Mouse (Mus musculus) cerebellum, postnatal 25 days (tissue): ENCODE results near the gene Wwc2.
"Not testable (repeated sequence)": the region's sequence is repeated elsewhere in the genome, so short reads cannot be mapped to it uniquely, and the experiment has no call there.

Source experiments
- DNase-seq, 2 experiments: peaks; one replicate each; pipeline ENCODE4 v3.0.0; 2021; ENCODE audit warnings: mixed read lengths in 2 of 2

Wwc2 gene

DNA sequence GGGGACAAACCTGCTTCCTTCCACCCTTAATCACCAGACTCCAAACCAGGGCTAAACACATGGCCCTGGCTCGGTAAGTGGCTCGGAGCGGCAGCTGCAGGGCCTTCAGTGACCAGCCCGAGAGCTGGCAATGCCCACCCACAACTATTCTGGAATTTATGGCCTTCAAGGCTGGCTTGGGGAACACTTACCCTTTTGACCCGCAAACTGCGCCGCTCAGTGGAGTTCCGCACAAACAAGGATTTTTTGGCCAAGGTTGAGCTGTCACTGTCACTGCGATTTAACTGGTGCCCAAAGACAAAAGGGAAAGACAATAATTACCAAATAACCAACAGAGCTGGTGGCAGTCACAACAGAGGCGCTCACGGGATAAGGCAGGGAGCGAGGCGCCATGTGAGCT is 144.8 kb downstream of the Wwc2 start:
- DNase-seq: no peak

- no peak for DNase-seq
These were observed 147.1 kb downstream of the Wwc2 start for GRCm38 (mm10) chr8:47843651-47844050.

GRCm38 (mm10) chr8:47843063-47843462 is 147.7 kb downstream of the Wwc2 start:
- no peak for DNase-seq

GRCm38 (mm10) chr8:47833944-47834343 is 156.8 kb downstream of the Wwc2 start:
- DNase-seq: no peak

DNA sequence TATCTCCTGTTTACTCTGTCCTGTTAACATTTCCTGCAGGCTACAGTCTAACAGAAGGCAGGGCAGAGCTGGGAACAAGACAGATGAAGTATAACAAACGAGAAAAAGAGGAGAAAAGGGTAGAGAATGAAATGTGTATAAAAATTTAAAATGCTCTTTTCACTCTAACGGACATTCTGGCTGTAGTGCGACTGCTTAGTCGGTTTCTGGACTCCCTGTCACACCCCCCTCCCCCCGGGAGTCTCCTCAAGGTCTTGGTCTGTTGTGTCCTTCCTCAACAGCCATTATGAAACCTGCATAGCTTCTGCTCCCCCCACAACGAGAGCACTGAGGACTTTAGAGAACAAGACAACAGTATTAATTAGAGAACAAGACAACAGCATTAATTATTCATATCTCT is 158.1 kb downstream of the Wwc2 start:
- DNase-seq: no peak

DNA sequence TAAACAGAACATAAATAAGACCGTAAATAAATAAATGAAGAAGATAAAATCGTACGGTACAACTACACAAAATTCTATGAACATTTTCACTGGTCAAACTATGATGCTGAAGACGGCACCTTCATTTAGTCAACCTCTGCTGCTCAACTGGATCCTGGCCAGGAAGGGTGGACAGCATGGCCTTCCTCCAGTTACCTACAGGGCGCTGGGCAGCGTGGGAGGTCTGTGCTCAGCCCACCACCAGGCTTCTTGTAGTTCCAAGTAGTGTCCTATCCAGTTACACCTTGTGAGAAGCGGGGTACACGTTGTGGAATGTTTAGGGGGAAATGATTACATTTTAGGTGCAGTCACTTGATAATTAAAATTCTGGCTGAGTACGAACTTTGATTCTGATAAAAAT is 163.8 kb downstream of the Wwc2 start:
- DNase-seq: no peak

DNA sequence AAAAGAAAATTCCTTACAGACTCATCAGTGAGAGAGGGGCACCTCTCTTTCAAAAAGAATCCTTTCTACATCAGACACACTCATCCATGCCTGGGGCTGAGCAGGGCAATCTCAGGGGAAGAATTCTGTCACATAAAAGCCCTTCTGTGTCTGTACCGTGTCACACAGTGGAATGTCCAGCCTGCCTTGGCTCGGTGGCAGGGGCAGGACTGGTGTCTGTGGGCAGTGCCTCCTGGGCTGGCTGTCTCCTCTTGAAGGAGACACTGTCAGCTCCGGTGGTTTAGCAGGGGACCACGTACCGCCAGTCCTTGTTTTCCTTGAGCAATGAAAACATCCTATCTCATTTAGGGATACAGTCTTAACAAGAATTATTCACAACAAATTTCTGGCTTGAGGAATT is 165.1 kb downstream of the Wwc2 start:
- no peak for DNase-seq

DNA sequence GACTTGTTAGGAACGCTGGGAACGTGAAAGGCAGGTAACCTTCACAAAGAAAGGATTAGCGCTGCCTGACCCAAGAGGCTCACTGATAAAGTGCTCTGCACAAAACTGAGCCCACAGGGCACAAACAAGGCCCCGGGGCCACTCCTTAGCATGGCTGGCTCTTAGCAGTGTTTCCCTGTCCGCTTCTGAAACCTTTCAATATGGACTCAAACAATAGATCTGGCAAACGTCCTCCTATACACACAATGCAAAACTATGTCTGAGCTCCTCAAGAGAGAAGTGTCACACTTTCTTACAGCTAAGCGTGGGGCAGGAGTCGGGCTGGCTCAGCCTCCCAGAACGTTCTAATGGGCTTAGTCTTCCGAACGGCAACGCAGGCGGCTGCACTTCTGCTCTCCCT is 166.5 kb downstream of the Wwc2 start, which contains the start of gene Cldn22:
Gene Cldn22, plus strand, starts transcription at position 301 of the 400 bp plus-strand sequence.
- no peak for DNase-seq

GRCm38 (mm10) chr8:47823777-47824176 is 166.9 kb downstream of the Wwc2 start:
- DNase-seq: no peak

GRCm38 (mm10) chr8:47822541-47822940 is 168.2 kb downstream of the Wwc2 start:
- not testable (repeated sequence) for DNase-seq

GRCm38 (mm10) chr8:47821843-47822242 is 168.9 kb downstream of the Wwc2 start, which contains the start of gene Cldn24:
TSS of gene Cldn24 (plus strand) at chr8:47822143.
- DNase-seq: no peak

GRCm38 (mm10) chr8:47820914-47821772 is 169.6 kb downstream of the Wwc2 start:
- no peak for DNase-seq

DNA sequence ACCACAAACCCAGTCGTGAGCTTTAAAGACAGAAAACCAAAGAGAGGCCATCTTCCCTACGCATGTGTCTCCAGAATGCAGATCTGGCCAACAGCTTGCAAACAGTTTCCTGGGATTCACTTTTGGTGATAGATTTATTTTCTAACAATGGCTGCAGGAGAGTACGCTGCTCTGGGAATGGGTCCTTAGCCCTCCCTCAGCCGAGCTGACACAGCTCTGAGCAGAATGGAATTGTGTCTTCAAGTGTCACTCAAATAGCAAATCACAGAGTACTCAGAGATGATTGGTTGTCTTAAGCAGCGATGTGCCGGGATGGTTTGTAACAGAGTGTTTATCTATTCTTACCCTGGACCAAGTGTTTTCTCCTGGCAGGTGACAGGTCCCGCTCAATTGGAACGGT is 171.7 kb downstream of the Wwc2 start:
- DNase-seq: no peak

DNA sequence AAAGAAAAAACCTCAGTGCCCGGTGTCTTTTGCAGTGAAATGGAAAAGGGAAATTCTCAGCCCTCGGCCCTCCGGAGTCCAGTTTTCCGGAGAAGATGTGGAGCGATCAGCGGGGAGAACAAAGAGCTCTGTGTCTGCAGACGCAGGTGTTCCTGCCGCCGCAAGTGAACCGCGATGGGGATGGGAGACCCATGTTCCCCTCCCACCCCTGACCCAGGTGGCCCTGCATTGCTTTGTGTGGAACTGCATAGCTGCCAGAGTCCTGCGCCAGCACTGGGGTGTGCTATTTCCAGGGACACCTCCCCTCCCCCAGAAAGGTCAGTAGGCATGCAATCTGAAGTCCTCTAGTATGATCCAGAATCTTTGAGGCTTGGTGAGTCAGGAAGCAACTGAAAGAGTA is 179.5 kb downstream of the Wwc2 start:
- DNase-seq: no peak

GRCm38 (mm10) chr8:47810666-47811015 is 180.1 kb downstream of the Wwc2 start:
- DNase-seq: no peak

DNA sequence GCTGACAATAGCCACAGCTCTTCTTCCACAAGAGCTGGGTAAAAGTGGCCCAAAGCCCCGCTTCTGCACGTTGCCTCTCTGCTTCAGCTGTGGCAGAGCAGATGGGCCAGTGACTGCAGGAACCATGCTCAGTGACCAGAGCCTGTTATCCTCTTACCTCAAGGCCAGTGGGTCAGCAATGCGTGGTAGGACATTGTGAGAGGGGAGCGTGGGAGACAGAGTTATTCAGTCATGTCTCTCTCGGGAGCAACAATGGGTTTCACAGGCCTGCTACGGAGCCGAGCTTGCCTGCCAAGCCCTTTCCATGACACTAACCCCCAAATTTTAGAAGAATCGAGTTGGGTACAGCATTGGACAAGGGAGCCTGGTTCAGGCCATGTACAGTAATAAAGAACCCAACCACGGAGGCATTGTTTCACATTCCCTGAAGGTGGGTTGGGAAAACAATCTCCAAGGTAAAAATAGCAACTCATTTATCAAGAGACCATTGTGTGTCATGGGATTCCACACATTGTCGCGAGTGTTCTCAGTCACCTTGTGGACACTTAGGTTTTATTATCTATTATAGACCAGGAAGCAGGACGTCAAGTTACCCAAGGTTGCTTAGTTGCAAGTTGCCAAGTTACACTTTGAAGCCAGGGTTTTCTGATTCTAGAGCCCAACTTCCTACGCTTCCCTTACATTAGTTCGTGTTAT is 180.6 kb downstream of the Wwc2 start:
- no peak for DNase-seq

- DNase-seq: no peak
These were observed 186.5 kb downstream of the Wwc2 start for GRCm38 (mm10) chr8:47804262-47804661.

DNA sequence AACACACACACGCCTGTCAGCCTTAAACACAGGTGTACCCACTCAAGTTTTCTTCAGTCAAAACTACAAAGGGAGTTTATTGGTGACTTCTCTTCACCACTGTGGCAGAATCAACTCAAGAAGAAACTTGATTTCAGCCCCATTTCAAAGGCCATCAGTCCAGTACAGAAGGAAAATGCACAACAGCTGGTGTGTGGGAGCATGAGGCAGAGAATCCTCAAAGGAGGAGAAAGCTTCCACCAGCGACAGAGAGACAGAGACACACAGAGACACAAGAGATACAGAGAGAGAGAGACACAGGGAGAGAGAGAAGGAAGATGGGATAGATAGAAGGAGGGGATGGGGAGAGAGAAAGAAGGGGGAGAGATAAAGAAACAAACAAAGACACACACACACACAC is 188.4 kb downstream of the Wwc2 start:
- DNase-seq: no peak

DNA sequence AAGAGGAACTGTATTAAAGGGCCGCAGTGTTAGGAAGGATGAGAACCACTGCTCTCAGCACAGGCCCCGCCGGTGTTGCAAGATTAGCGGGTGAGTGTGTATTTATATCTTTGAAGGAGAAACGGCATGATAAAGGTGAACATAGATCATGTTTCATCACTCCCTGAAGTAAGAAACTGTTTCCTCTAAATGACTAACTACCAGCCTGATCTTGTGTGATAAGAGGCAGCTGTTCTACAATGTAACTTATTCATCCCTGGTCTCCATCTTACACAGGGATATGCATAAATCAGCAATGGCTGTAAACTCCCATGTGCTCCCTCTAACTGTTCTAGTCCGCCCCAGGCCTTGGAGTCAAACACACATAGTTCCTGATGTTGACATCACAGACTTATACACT is 191.3 kb downstream of the Wwc2 start:
- no peak for DNase-seq

DNA sequence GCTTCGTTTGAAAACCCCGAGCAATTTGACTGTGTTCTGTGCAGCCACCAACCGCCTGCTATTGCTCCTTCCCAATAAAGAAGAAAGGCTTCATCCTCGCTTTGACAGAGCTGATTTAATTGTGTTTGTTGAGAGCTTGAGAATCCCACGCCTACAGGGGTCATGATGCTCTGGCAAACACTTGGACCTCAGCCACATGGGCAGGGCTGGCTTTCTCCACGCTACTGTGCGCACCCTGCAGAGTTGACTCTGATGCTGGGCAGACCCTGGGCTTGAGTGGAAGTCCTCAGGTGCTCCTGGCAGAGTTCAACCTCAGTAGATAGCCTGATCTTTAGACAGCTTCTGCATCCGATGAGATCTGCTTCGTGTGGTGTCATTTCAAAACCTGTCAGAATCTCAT is 198.7 kb downstream of the Wwc2 start:
- no peak for DNase-seq

DNA sequence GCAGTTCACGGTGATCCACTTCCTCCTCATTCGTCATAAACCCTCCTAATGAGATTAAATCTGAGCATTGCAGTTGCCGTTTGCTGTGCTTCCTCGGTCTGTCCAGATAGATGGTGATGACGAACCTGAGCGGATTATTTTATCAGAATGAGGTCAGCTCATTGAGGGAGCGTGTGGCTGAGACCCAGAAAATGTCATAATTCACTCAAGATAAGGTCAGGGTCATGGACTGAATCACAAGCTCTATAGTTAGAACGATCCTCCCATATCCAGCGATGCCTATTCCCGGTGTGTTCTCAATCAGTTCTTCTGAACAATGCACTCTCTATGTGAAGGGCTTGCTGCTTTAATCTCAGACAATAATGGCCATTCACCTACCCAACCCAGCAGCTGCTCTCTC is 203.0 kb downstream of the Wwc2 start:
- no peak for DNase-seq

DNA sequence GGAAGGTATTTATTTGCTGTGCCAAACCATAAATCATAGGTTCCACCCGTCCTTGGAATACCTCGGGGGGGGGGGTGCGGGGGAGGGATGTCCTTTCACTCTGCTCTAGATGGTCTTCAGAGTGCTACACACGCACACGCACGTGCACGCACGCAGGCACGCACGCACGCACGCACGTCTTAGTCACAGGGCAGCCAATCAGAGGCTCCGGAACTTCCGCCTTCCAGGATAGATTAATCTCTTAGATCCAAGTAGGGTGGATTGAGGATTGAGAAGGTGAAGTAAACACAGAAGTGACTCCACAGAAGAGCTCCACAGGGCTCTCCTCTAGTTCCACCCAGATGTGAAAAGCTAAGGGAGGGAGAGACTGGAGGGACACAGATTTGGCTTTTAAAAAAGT is 204.4 kb downstream of the Wwc2 start:
- DNase-seq: no peak

DNA sequence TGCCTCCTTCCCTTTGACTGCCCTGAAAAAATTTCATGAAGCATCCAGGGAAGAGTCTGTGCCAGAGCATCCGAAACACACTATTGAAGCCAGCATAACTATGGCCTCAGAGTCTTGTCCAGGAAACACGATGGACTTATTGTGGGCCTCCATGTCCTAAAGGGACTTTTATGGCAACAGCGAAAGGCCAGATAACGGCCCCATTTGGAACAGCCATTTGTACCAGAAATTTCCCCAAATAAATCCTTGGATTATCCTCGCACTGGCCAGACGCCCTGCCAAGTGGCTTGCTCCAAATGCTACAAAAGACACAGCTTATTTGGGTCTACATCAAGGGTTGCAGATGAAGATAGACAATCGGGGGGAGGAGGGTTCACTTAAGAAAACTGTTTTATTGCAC is 206.3 kb downstream of the Wwc2 start:
- DNase-seq: no peak

DNA sequence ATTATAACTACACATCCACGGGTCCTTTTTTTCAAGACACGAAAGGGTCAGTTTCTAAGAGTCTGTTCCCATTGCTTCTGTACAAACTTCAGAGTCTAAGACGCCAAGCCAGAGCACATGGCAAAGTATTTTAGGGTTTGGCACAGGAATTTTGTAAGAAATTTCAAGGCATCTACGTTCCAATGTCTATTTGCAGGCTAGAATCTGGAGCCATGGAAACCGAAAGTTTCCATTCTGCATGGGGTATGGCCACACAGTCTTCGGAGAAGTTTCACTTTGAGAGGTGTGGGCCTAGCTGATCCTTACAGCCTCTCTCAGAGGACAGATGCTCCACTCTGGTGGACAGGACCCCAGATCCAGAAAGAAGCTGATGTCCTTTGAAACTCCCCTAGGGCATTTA is 206.8 kb downstream of the Wwc2 start:
- DNase-seq: no peak
